Mouse (Mus musculus): ENCODE results near the gene Itgb2l.
"Not testable (repeated sequence)": the region's sequence is repeated elsewhere in the genome, so short reads cannot be mapped to it uniquely, and the experiment has no call there.

Itgb2l gene

GRCm38 (mm10) chr16:96443468-96443867 is at the start of gene Itgb2l:
Gene Itgb2l (minus strand): TSS chr16:96443619.
- no peak for DNase-seq (ENCODE audit: low spot score in 2 of 2)

GRCm38 (mm10) chr16:96491530-96491929 is 48.1 kb upstream of the Itgb2l start:
- no peak for DNase-seq (ENCODE audit: low spot score in 2 of 2)

- no peak for DNase-seq (ENCODE audit: low spot score in 2 of 2)
These were observed 44.6 kb upstream of the Itgb2l start for GRCm38 (mm10) chr16:96488038-96488437.

- DNase-seq (ENCODE audit: low spot score in 2 of 2), result no peak
These were observed 43.7 kb upstream of the Itgb2l start for GRCm38 (mm10) chr16:96487007-96487684.

GRCm38 (mm10) chr16:96481791-96482190 is 38.4 kb upstream of the Itgb2l start:
- DNase-seq (ENCODE audit: low spot score in 2 of 2), result no peak

GRCm38 (mm10) chr16:96474185-96474584 is 30.8 kb upstream of the Itgb2l start:
- DNase-seq (ENCODE audit: low spot score in 2 of 2), result no peak

- peak in 1 of 2 experiments; percentile 37 for DNase-seq (ENCODE audit: low spot score in 2 of 2)
These were observed 29.4 kb upstream of the Itgb2l start for GRCm38 (mm10) chr16:96472816-96473215.

- no peak for DNase-seq (ENCODE audit: low spot score in 2 of 2)
These were observed 28.9 kb upstream of the Itgb2l start for GRCm38 (mm10) chr16:96472361-96472760.

GRCm38 (mm10) chr16:96469640-96470039 is 26.2 kb upstream of the Itgb2l start:
- DNase-seq (ENCODE audit: low spot score in 2 of 2), result peak in 1 of 2 experiments; percentile 57

- peak; percentile 86 to 89 for DNase-seq (ENCODE audit: low spot score in 2 of 2)
These were observed 25.3 kb upstream of the Itgb2l start for GRCm38 (mm10) chr16:96468698-96469097.

GRCm38 (mm10) chr16:96468011-96468410 is 24.6 kb upstream of the Itgb2l start:
- DNase-seq (ENCODE audit: low spot score in 2 of 2), result no peak

GRCm38 (mm10) chr16:96467445-96467844 is 24.0 kb upstream of the Itgb2l start, which contains the start of gene Pcp4:
Gene Pcp4 (plus strand): TSS chr16:96467606.
- DNase-seq (ENCODE audit: low spot score in 2 of 2), result peak; percentile 95

GRCm38 (mm10) chr16:96460788-96461187 is 17.4 kb upstream of the Itgb2l start:
- DNase-seq (ENCODE audit: low spot score in 2 of 2), result no peak

GRCm38 (mm10) chr16:96459356-96459755 is 15.9 kb upstream of the Itgb2l start:
- no peak for DNase-seq (ENCODE audit: low spot score in 2 of 2)

GRCm38 (mm10) chr16:96457612-96458011 is 14.2 kb upstream of the Itgb2l start:
- no peak for DNase-seq (ENCODE audit: low spot score in 2 of 2)

- DNase-seq (ENCODE audit: low spot score in 2 of 2), result no peak
These were observed 10.7 kb upstream of the Itgb2l start for GRCm38 (mm10) chr16:96454086-96454485.

- DNase-seq (ENCODE audit: low spot score in 2 of 2), result not testable (repeated sequence)
These were observed 7.5 kb upstream of the Itgb2l start for GRCm38 (mm10) chr16:96450871-96451270.

- DNase-seq (ENCODE audit: low spot score in 2 of 2), result no peak
These were observed 1.6 kb downstream of the Itgb2l start for GRCm38 (mm10) chr16:96441826-96442225.

GRCm38 (mm10) chr16:96440871-96441270 is 2.5 kb downstream of the Itgb2l start:
- no peak for DNase-seq (ENCODE audit: low spot score in 2 of 2)

GRCm38 (mm10) chr16:96439682-96440081 is 3.7 kb downstream of the Itgb2l start:
- no peak for DNase-seq (ENCODE audit: low spot score in 2 of 2)

GRCm38 (mm10) chr16:96438946-96439345 is 4.5 kb downstream of the Itgb2l start:
- peak; percentile 40 to 63 for DNase-seq (ENCODE audit: low spot score in 2 of 2)

GRCm38 (mm10) chr16:96434024-96434785 is 9.2 kb downstream of the Itgb2l start:
- no peak for DNase-seq (ENCODE audit: low spot score in 2 of 2)

GRCm38 (mm10) chr16:96433266-96433665 is 10.2 kb downstream of the Itgb2l start:
- DNase-seq (ENCODE audit: low spot score in 2 of 2), result no peak

Measured in right cerebral cortex, postnatal 10 days (tissue).